Mouse (Mus musculus) lung, postnatal 0 days (tissue): Measurements from ENCODE around the gene Zfp39.

Experiments used
- CTCF ChIP-seq: IDR thresholded peaks from 2 replicates; pipeline ENCODE4 v1.5.1; 2016; ENCODE audit warnings: antibody characterized with exemption, mild to moderate bottlenecking
- EP300 ChIP-seq: IDR thresholded peaks from 2 replicates; pipeline ENCODE4 v1.6.1; 2016; ENCODE audit warnings: antibody characterized with exemption, mild to moderate bottlenecking, control low read depth

DNA sequence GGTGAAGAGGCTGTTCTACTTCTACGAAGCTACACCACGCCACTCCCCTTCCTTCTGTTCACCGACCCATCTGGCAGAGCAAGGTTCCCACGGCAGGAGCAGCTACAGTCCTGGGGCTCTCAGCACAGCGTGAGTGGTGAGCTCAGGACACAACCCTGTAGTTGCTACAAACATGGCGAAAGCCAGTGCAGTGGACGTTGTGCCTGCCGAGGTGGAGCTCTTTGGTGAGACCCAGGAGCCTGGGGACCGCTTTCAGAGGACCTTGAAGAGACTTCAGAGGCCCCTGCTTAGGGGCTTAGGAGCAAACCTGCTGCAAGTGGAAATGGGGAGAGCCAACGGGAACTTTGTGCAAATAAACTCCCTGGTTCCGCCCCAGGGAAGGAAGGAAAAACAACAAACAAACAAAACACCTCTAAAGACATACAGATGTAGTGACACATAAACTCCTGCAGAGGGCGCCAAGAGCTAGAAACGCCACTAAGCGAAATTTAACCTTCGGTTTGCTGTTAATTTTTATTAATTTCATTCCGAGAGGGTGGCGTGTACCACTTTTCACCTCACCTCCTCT is 10.5 kb upstream of the Zfp39 start:
- TF ChIP-seq EP300: no peak
- peak; percentile 78 for TF ChIP-seq CTCF
